Mouse (Mus musculus) kidney, postnatal 36 days (tissue): ENCODE results near the gene Dusp1.

Source experiments
- DNase-seq, 2 experiments: peaks; one replicate each; pipeline ENCODE4 v3.0.0; 2021 to 2022; ENCODE audit warnings: mixed read lengths in 2 of 2

The Dusp1 gene

GRCm38 (mm10) chr17:26457506-26457905 is 104.4 kb downstream of the Dusp1 start:
- DNase-seq = no peak
